Mouse (Mus musculus) brain, embryonic 14.5 days (tissue): ENCODE measurements around the gene 2010003K11Rik.

Experiments
- CTCF ChIP-seq: fragments of 200-500 bp; IDR thresholded peaks from 2 replicates; pipeline ENCODE4 v1.5.1; 2012; ENCODE audit warnings: inconsistent platforms, mild to moderate bottlenecking, moderate library complexity, borderline replicate concordance; ENCODE audit not compliant: insufficient read depth, insufficient read length; ENCODE audit errors: extremely low read depth
- POLR2A ChIP-seq: fragments of 200-500 bp; IDR thresholded peaks from 2 replicates; pipeline ENCODE4 v1.6.1; 2012; ENCODE audit warnings: mild to moderate bottlenecking, inconsistent platforms, borderline replicate concordance; ENCODE audit not compliant: poor library complexity, insufficient read depth, insufficient read length, severe bottlenecking; ENCODE audit errors: extremely low read depth

DNA sequence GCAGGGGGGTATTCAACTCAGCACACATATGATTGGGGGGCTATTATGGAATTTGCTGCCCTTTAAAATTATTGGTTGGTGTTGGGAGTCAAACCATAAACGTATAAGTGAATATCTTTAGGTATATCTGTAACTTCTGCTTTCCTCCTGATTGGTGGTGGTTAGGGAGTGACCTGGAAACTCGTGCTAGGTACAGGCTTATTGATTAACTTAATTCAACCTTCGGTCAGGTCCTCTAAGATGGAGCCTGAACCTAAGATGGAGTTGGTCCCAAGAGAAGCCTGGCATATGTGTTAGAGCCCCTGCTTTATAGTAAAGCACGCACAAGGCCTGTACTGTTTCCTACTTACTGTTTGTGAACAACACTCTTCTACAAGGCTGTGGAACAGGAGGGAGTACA, 46.7 kb upstream of the 2010003K11Rik start:
- no peak for TF ChIP-seq CTCF
- no peak for TF ChIP-seq POLR2A
